Mouse (Mus musculus) macrophage (primary cell): ENCODE results near the gene H2afv. TPM values are rescaled to one million over a fixed set of nuclear protein-coding genes. Genes with fewer than 3 reads are reported as not detected.
"Not testable (repeated sequence)": the region's sequence is repeated elsewhere in the genome, so short reads cannot be mapped to it uniquely, and the experiment has no call there.

Source experiments
- H3K27ac ChIP-seq: fragments of 350-480 bp; formaldehyde crosslinking; 2 replicates; pipeline ENCODE4 v1.9.0; 2021
- H3K36me3 ChIP-seq: fragments of 350-480 bp; formaldehyde crosslinking; 2 replicates; pipeline ENCODE4 v1.9.0; 2021; ENCODE audit errors: inconsistent target
- H3K4me3 ChIP-seq: fragments of 350-480 bp; formaldehyde crosslinking; 2 replicates; pipeline ENCODE4 v1.9.0; 2021; ENCODE audit errors: inconsistent target
- H3K79me2 ChIP-seq: fragments of 350-480 bp; formaldehyde crosslinking; 2 replicates; pipeline ENCODE4 v1.9.0; 2021; ENCODE audit errors: inconsistent target
- WGBS: methylation state at CpG from one replicate; pipeline ENCODE4 v1.1.7; 2026; ENCODE audit warnings: inconsistent platforms; ENCODE audit not compliant: missing documents; 5-methylcytosine and 5-hydroxymethylcytosine counted together
- polyA plus RNA-seq: library from polyadenylated mRNA; stranded (reverse); fragments of 250-400 nt; gene quantifications from 3 replicates; pipeline ENCODE4 v1.2.4, GENCODE M21; 2018; ENCODE audit warnings: inconsistent platforms

The H2afv gene
- polyA plus RNA-seq, 1 experiment from 2014 or later = 22.4 TPM

- WGBS = 88% methylated on average over 5 of the region's 6 CpGs
- peaks cover 31% of the 10 kb centered on the region for H3K79me2 ChIP-seq
- no peak overlapping the region for H3K27ac ChIP-seq
- H3K36me3 ChIP-seq = no peaks in the 10 kb centered on the region
- no peak overlapping the region for H3K4me3 ChIP-seq
These were observed 32.6 kb upstream of the H2afv start for GRCm38 (mm10) chr11:6476876-6477275.

GRCm38 (mm10) chr11:6475867-6476484 is 31.7 kb upstream of the H2afv start, which contains the start of gene Purb:
Gene Purb, minus strand, starts transcription at chr11:6475917.
- 0% methylated on average over 17 of the region's 76 CpGs for WGBS
- Histone ChIP-seq H3K36me3 (no peaks in the 10 kb centered on the region), H3K4me3 (peak within 1 kb of the TSS; percentile 73), H3K27ac (peak within 1 kb of the TSS; percentile 65), H3K79me2 (peaks cover 40% of the 10 kb centered on the region)

GRCm38 (mm10) chr11:6474874-6475731 is 30.9 kb upstream of the H2afv start:
- under 1% methylated on average over 95 of the region's 109 CpGs for WGBS
- H3K27ac ChIP-seq = peak overlapping the region; percentile 54
- H3K79me2 ChIP-seq = peaks cover 49% of the 10 kb centered on the region
- peak overlapping the region; percentile 56 for H3K4me3 ChIP-seq
- no peaks in the 10 kb centered on the region for H3K36me3 ChIP-seq

- 30% methylated on average over 6 of the region's 6 CpGs for WGBS
- Histone ChIP-seq H3K79me2 (peaks cover 56% of the 10 kb centered on the region), H3K27ac (peak overlapping the region; percentile 54), H3K4me3 (peak overlapping the region; percentile 56), H3K36me3 (no peaks in the 10 kb centered on the region)
These were observed 30.1 kb upstream of the H2afv start for GRCm38 (mm10) chr11:6474381-6474780.

GRCm38 (mm10) chr11:6472076-6472475 is 27.8 kb upstream of the H2afv start:
- H3K79me2 ChIP-seq = peaks cover 79% of the 10 kb centered on the region
- peak overlapping the region; percentile 49 for H3K27ac ChIP-seq
- peak overlapping the region; percentile 56 for H3K4me3 ChIP-seq
- no peaks in the 10 kb centered on the region for H3K36me3 ChIP-seq

GRCm38 (mm10) chr11:6471493-6471892 is 27.2 kb upstream of the H2afv start:
- Histone ChIP-seq H3K4me3 (peak overlapping the region; percentile 56), H3K27ac (peak overlapping the region; percentile 49), H3K79me2 (peaks cover 85% of the 10 kb centered on the region), H3K36me3 (no peaks in the 10 kb centered on the region)
- WGBS = 0% methylated on average over 1 of the region's 1 CpGs

GRCm38 (mm10) chr11:6471054-6471453 is 26.8 kb upstream of the H2afv start:
- Histone ChIP-seq H3K27ac (0 out of 2 replicates have a peak overlapping the region, but pooled peaks have one; percentile 49), H3K36me3 (no peaks in the 10 kb centered on the region), H3K4me3 (no peak overlapping the region), H3K79me2 (peaks cover 87% of the 10 kb centered on the region)
- WGBS = 80% methylated on average over 2 of the region's 2 CpGs

GRCm38 (mm10) chr11:6468541-6468940 is 24.3 kb upstream of the H2afv start:
- Histone ChIP-seq H3K36me3 (no peaks in the 10 kb centered on the region), H3K4me3 (no peak overlapping the region), H3K79me2 (peaks cover 72% of the 10 kb centered on the region), H3K27ac (no peak overlapping the region)
- WGBS = 45% methylated on average over 2 of the region's 2 CpGs

- Histone ChIP-seq H3K4me3 (no peak overlapping the region), H3K27ac (no peak overlapping the region), H3K36me3 (no peaks in the 10 kb centered on the region), H3K79me2 (peaks cover 38% of the 10 kb centered on the region)
- WGBS = 21% methylated on average over 4 of the region's 4 CpGs
These were observed 20.9 kb upstream of the H2afv start for GRCm38 (mm10) chr11:6465122-6465521.

GRCm38 (mm10) chr11:6463159-6463837 is 19.1 kb upstream of the H2afv start:
- WGBS = 86% methylated on average over 4 of the region's 6 CpGs
- no peak overlapping the region for H3K4me3 ChIP-seq
- no peaks in the 10 kb centered on the region for H3K36me3 ChIP-seq
- H3K27ac ChIP-seq = peak overlapping the region; percentile 59
- H3K79me2 ChIP-seq = peaks cover 20% of the 10 kb centered on the region

- Histone ChIP-seq H3K4me3 (no peak overlapping the region), H3K27ac (peak overlapping the region; percentile 73), H3K36me3 (no peaks in the 10 kb centered on the region), H3K79me2 (no peaks in the 10 kb centered on the region)
- WGBS = 44% methylated on average over 6 of the region's 6 CpGs
These were observed 11.8 kb upstream of the H2afv start for GRCm38 (mm10) chr11:6456083-6456482.

- 93% methylated on average over 5 of the region's 5 CpGs for WGBS
- H3K27ac ChIP-seq, H3K79me2 ChIP-seq, H3K36me3 ChIP-seq, H3K4me3 ChIP-seq: not testable (repeated sequence)
These were observed 3.9 kb upstream of the H2afv start for GRCm38 (mm10) chr11:6448155-6448554.

- peaks cover 13% of the 10 kb centered on the region for H3K79me2 ChIP-seq
- H3K27ac ChIP-seq = no peak overlapping the region
- no peak overlapping the region for H3K4me3 ChIP-seq
- no peaks in the 10 kb centered on the region for H3K36me3 ChIP-seq
- 89% methylated on average over 3 of the region's 4 CpGs for WGBS
These were observed 3.2 kb upstream of the H2afv start for GRCm38 (mm10) chr11:6447493-6447892.

GRCm38 (mm10) chr11:6445951-6446350 is 1.7 kb upstream of the H2afv start:
- H3K4me3 ChIP-seq = no peak overlapping the region
- 90% methylated on average over 7 of the region's 7 CpGs for WGBS
- H3K27ac ChIP-seq = no peak overlapping the region
- peaks cover 28% of the 10 kb centered on the region for H3K79me2 ChIP-seq
- H3K36me3 ChIP-seq = no peaks in the 10 kb centered on the region

- 86% methylated on average over 4 of the region's 4 CpGs for WGBS
- Histone ChIP-seq H3K4me3 (no peak overlapping the region), H3K36me3 (no peaks in the 10 kb centered on the region), H3K27ac (no peak overlapping the region), H3K79me2 (peaks cover 33% of the 10 kb centered on the region)
These were observed 1.2 kb upstream of the H2afv start for GRCm38 (mm10) chr11:6445441-6445840.
